Mouse (Mus musculus) cerebellum, postnatal 4 days (tissue): ENCODE measurements around the gene Meis2.

Source experiments
- DNase-seq, 2 experiments: peaks; one replicate each; pipeline ENCODE4 v3.0.0; 2022; ENCODE audit warnings: low spot score in 2 of 2, mixed read lengths in 1 of 2

The Meis2 gene

DNA sequence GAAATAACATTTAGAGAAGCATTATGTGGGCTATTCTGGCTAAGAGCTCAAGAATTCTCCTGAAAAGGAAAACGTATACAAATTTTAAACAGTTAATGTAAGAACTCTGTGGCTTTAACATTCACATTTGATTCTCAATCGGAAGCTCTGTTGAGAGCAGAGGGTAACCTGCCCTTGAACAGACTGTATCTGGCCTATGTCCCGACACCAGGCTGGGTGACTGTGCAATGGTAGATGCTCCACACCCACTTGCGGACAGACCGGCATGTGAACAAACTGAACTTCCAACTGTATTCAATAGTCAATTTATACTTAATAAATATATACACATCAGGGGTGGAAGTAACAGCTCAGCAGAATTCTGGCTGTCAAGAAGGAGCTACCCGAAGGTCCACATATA is 164.6 kb downstream of the Meis2 start:
- DNase-seq, result no peak

DNA sequence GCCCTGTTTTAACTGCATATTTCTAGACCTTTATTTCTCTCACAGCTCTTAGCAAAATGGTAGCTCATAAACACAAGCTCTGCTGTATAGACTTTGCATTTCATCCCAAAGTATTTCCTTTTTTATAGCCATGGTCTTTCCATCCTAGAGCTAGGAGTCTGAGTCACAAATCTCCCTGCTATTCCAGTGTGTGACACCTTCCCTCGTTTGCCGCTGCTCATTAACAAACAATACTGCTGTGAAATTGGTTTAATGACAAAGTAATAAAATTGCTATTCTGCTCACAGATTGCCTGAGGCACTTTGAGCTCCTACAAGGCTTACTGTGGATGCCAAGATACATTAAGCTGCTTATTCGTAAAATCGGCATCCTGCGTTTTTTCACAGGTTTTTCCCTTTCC is 168.1 kb downstream of the Meis2 start:
- DNase-seq, result no peak

DNA sequence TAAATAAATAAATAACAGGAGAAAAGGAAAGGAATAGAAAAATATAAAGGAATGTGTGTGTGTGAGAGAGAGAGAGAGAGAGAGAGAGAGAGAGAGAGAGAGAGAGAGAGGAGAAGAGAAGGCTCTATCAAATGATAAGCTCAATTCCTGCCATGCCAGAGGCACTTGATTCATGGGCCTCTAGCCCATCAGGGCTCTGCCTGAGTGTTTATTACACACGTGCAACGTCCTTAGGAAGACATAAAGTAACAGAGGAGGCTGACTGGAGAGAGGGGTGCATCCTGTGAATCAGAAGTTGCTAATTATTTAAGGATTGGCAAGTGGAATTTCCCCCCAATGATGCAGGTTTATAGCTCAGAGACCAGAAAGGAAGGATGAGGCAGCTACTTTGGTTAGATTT is 168.6 kb downstream of the Meis2 start:
- no peak for DNase-seq

DNA sequence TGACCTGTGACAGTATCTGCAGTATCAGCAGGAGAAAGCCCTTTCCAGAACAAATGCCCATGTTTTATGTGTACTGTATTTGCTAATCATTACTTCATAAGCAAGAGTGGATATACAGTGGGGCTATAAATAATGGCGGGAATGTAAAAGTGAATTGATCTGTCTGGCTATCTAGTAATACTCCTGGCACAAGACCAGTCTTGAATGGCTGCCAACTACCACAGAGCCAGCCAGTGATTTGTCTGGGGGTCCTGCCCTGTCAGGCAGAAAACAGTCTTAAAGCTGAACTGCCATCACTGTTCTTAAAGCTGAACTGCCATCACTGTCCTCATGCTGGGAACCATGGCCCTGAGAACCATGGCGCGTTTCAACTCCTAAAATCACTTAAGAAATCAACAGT is 169.9 kb downstream of the Meis2 start:
- DNase-seq, result peak in 1 of 2 experiments; percentile 59

DNA sequence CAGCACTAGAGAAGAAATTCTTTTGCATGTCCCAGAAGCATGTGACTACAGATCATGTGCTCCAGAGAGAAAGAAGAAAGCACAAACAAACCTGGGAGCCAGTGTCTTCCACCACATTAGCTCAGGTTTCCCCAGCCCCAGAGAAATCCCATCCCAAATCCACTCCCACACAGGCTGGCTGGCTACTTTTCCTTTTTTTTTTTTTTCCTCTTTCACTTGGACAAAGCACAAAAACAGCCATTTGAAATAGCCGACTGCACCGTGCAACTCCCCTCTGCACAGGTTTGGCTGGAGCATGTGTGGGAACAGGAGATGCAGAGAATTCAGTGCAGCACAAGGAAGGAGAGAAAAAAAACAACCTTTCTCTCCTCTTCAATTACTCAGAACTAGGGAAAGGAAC is 170.4 kb downstream of the Meis2 start:
- no peak for DNase-seq

DNA sequence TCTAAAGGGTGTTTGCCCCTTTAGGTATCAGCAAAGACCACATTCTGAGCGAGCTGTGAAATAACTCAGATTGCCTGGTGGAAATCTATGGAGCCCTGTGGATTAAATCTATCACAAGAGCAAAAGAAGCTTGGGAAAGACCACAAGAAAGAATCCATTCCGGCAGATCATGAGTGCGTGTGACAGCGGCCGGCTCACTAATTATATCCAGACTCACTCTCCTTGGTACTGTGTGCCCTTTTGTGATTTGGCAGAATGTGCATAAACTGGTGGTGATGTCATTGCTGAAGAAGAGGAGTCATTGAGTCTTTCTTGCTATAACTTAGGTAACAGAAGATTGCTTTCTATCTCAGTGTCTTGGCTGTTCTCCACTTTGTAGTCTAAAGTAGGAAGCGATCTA is 172.5 kb downstream of the Meis2 start:
- no peak for DNase-seq

DNA sequence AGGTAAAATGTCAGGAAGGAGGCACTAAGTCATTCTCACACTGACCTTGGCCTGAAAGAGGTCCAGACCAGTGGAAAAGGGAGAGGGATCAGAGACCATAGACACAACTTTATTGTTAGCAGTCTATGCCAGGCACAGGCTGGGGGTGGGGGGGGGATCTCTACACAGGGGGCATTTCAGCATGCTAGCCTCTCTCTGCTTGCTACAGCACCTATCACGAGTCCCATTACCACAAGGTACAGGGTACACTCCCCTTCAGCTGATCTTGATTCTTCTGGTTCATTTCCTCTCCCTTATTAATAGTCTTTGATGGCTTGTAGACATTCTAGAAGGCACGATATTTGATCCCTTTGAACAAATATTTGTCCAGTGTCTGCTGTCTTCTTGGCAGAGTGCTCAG is 174.9 kb downstream of the Meis2 start:
- no peak for DNase-seq

DNA sequence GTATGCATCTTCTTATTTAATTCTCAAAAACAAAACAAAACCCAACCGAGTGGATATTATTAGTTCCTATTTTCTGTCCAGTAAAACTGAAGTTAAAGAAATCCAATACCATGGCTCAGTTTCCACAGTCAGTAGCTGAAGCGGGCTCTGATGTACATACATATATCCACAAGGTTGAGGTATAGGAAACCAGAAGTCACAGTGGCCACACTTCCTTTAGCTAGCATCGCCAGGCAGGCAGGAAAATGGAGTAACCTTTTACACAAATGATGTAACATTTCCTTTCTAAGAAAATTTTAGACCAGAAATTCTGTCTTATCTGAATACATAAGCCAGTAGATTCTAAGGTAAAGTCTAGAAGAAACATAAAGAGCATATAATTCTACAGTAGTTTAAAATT is 175.6 kb downstream of the Meis2 start:
- DNase-seq, result no peak

DNA sequence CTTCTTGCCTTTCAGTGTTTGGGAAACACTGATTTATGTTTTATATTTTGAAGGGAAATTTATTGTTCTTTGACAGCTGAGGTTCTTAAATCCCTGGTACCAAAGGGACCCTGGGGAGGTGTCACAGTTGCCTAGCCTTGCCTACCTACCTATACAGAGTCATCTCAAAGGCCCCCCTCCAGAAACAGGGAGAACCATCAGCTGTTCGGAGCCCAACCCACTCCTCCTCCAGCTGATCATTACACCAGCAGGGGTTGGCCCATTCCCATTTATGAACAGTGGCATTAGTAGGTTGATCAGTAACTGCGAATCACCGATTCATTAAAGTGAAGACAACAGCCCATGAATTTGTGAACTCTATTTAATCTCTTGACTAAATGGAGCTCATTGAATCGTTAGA is 176.4 kb downstream of the Meis2 start:
- DNase-seq, result no peak

DNA sequence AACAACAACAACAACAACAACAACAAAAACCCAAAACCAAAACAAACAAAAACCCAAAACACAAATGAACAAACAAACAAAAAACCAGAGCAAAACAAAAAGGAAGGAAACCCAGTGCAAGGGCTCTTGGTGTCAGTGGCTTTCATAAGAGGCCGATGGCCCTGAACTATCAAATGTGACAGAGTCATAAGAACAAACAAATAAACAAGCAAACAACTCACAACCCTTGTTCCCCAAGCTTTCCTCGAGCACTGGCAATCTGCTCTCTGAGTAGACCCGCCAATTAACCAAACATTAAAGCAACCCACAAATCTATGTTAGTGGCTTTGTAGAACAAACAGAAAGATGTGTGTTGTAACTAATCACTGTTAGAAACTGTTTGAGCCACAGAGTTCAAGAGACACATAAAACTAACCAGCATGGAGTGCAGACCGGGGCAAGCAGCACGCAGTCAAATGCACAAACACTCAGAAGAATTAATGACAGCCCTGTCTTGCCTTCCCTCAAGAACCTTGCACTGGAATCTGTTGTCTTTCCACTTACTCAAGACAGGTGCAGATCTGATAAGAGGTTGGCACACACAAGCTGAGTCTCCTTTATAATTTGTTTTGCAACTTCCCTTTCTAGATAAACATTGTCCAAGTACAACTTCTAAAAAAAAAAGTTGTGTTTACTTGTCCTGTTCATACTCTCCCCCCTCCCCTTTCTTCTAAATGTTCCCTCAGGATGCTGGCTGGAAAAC is 177.1 kb downstream of the Meis2 start:
- no peak for DNase-seq

DNA sequence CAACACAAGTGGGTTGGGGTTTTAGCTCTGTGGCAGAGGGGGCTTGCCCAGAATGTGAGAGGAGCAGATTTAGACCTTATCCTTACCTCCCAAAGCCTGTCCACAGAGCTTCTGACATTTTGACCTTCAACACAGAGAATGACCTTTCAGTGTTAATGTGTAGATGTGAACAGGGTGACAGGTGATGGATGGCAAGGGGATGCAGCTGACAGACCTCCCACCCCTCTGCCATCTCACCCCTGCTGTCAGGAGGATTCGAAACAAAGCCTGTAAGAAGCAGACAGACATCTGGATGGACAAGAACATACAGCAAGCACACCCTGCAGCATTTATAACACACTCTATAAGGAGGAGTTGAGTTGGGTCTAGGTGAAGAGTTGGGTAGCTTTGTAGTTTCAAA is 178.0 kb downstream of the Meis2 start:
- DNase-seq, result no peak

DNA sequence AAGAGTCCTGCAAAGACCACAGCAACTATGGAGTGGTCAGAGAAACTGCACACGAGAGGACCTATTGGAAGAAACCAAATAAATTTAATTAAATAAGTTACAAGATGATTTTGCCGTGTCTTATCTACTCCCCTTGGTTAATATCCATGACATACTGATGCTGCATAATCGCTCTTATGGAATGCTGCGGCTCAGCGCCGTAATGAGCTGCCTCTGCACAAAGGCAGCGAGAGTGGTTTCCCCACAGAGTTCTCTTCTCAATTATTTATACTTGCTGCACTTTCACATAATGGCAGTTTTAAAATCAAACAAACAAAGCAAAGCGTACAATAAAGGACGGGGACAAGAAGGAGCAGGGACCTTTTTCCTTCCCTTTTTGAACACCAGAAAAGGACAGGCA is 181.5 kb downstream of the Meis2 start:
- no peak for DNase-seq

DNA sequence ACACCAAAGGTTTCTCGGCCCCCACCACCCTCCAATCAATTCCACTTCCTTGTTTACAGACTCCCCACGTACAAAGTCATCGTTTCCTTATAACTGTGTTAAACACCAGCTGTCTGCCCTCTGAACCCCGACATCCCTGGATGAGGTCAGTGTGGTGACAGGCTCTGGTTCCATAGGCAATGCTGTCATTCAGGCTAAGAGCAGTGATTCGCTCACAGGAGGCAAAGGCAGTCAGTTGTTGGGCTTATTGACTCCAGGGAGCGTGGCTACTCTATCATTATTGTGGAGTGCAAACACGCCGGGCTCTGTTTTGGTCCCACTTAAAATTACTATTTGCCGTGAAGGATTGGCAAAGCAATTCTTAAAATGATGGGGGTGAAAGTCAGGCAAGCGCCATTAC is 182.1 kb downstream of the Meis2 start:
- no peak for DNase-seq

DNA sequence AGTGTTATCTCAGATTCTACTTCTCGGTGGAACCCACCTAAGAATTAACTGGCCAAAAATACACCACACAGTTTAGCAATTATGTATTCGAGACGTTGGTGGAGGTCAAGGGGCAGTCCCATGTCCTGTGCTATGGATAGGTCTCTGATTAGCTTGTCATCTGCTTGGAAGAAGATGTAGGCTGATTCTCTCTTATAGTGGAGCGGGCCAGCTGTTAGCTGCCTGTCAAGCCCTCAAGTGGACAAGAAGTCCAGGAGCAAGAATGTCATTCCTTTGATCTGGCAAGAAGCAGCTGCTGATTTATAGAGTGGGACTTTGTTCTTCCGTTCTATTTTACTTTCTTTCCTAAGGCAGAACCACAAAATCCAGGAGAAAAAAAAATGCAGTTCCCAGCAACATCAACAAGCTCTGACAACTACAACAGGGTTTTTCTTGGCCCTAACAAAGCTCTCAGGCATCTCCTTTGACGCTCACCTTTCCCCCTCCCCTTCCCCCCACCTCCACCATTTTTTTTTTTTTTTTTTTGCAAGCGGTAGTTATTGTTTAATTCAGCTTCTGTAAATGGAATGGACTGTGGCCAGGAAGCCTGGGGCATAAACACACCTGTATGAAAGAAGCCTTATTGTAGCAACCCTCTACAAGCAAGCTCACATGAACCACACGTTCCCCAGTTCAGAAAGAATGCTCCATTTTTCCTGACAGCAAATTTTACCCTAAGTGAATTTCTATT is 189.7 kb downstream of the Meis2 start:
- no peak for DNase-seq

DNA sequence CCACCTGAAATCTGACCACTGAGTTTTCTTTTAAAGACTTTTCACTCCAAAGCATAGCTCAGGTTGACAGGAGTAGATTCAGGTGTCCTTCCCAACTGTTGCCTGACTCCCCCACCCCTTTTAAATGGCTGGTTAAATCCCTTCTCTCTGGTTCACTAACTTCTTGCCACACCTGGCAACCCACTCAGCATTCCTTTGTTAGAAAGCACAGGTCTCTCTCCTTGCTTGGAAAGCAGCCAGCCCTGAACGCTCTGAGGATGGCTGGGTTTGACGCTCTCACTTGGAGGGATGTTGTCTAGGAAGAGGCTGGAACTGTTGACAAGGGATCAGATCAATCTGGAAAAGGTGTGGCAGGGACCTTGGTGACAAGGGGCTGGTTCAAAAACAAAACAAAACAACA is 192.8 kb downstream of the Meis2 start:
- no peak for DNase-seq

DNA sequence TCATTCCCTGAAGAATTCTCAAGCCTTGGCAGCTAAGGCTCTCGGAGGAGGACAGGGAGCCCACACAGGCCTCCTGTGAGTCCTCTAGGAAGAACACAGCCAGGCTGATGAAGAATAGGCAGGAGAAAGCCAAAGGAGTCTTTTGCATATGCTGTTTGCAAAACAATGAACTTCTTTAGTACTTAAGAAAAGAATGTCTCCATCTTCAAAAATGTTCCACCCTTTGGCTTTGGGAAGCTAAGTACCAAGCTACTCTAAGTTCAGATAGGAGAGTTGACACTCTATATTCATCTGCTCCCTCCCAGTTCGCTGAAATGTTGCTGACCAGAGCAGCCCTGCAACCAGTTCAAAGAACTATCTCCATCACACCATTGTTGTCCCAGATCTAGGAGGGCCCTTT is 195.7 kb downstream of the Meis2 start:
- no peak for DNase-seq

DNA sequence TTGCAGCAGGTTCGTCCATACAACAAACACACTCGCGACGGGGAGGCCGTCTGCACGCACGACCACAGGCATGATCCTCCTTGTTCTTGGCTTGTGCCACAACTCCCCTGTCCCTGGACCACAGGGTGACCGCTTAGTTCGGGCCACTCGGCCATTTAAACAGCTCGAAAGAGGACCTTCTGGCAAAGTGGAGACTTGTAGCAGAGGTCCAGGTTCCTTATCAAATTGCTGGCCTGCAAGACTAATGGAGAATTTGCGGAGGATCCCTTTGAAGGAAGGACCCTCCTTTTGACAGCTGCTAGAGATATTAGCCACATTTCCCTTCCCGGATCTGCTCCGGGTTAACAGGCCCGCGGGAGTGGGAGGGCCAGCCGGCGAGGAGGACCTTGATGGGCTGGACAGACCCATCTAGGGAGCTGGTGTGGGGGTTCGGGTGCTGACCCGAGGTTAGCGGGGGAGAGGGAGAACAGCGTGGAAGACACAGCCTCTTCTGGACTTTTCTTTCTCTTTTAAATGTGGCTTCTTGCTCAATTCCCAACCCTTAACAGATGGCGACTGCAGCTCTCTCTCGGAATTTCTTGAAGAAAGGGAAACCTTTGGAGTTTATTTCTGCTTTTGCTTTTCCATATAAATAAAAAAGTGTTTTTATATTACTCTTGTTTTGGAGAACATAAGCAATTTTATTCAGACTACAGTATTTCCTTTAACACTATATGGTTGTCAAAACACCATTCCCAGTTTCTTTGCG is 204.9 kb downstream of the Meis2 start:
- peak in 1 of 2 experiments; percentile 11 for DNase-seq

DNA sequence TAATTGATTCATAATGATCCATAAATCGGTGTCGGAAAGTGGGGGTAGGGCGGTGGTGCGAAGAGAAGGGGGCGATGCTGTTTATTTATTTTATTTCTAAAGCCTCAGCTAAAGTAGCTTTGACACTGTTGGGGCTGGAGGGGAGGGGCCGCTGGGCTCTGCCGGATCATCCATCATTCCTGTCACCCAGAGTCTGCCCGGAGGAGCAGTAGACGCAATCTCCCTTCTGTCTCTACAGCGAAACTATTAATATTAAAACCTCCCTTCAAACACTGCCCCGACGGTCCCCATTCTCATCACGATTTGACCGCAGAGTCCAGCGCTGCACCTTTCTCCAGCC is 205.5 kb downstream of the Meis2 start:
- DNase-seq, result no peak

DNA sequence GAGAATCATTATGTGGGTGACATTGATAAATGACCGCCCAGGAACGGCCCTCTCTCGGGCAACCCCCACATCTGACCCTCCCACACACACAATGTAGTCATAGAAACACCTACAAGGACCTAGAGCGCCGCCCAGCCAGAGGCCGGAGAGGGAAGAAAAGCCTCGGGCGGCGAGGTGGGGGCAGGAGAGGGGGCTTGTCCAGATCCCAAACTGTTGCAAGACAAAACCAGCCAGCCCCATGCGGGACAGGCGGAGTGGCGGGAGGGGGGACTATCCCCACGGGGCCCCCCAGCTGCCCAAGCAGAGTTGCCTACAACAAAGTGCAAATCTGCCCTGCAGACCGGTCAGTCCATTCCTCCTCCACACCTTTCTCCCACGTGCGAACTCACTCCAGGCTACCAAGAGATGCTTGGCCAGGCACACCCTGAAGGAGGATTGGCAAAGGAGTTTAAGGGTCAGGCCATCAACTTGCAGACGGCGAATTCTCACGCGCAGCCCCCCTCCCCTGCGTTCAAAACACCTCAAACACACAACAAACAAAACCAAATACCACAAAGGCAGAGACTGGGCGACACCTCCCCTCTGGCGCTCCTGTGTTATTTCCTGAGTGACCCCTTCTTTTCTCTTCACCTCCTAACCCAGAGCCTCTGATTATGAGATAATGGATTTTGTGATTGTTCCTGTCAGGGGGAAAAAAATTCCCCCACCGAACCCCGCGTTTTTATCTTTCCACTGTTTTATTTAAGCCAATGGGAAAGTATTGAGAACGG is 206.1 kb downstream of the Meis2 start:
- DNase-seq, result peak; percentile 11 to 39

DNA sequence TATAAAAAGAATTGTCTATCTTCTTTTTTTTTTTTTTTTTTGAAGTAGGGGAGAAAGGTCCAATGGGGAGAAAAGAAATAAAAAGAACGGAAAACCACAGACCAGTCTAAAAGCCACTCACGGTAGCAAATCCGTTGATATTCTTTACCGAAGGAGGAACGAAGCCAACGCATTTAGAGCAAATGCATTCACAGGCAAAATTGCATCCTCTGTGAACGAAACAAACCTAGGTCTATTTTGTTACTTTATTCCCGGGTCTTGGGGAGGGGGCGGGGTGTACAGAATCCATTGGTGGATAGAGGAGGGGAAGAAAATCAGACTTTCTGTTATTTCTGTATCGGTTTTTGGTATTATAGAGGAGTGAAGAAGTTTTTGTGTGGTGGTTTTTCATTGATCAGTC is 206.7 kb downstream of the Meis2 start:
- no peak for DNase-seq

DNA sequence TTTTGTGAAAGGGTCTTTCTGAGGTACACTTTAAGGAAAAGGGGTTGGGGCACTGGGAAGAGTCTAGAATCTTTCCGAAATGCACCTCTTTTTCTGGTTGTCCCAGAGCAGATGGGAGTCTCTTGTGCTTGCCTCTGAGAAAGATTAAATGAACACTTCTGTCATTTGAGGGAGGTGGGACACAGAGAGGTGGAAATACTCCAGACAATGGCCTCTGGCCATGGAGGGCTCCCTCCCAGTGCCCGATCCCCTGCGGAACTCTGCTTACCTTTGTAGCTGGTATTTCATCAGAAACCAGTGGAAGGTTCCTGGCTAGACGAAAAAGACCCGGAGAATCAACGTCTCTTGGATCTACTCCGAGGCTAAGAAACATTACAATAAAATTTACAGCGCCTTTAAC is 207.4 kb downstream of the Meis2 start:
- no peak for DNase-seq
